Mouse (Mus musculus) heart, postnatal 0 days (tissue): ENCODE results near the gene Slc8b1.

Source experiments
- CTCF ChIP-seq: IDR thresholded peaks from 2 replicates; pipeline ENCODE4 v1.5.1; 2016; ENCODE audit warnings: antibody characterized with exemption, control low read depth, low read depth
- EP300 ChIP-seq: IDR thresholded peaks from 2 replicates; pipeline ENCODE4 v1.6.1; 2016; ENCODE audit warnings: antibody characterized with exemption, low read depth

GRCm38 (mm10) chr5:120571056-120571740, 60.2 kb downstream of the Slc8b1 start:
- TF ChIP-seq CTCF (no peak), EP300 (no peak)
